Mouse (Mus musculus) left cerebral cortex, adult 18-20 months (tissue): ENCODE data around the gene Slc6a11. TPM values are rescaled to one million over a fixed set of nuclear protein-coding genes. Genes with fewer than 3 reads are reported as not detected.

Experiments used
- DNase-seq, 2 experiments: peaks; one replicate each; pipeline ENCODE4 v3.0.0; 2021 to 2022; ENCODE audit warnings: low spot score in 2 of 2, mixed read lengths in 1 of 2
- long read RNA-seq, 2 experiments: library from polyadenylated mRNA; stranded (forward); transcript quantifications; one replicate each; pipeline ENCODE4 v2.0.0; 2021
- total RNA-seq, 2 experiments: library from RNA; stranded (reverse); gene quantifications; 2 replicates each; pipeline ENCODE4 v1.2.3; 2021

Slc6a11 gene
- total RNA-seq, result 10 to 100 TPM; 71.3 to 76.3 TPM
- long read RNA-seq, experiment 1, full-length matches to known transcripts, result 21 of 35 reads
- long read RNA-seq, experiment 1, partial matches to known transcripts, result 5 of 35 reads
- long read RNA-seq, experiment 1, other reads (novel, unspliced or antisense), result 9 of 35 reads
- long read RNA-seq, experiment 2, full-length matches to known transcripts, result 9 of 21 reads
- long read RNA-seq, experiment 2, partial matches to known transcripts, result 11 of 21 reads
- long read RNA-seq, experiment 2, other reads (novel, unspliced or antisense), result 1 of 21 reads

DNA sequence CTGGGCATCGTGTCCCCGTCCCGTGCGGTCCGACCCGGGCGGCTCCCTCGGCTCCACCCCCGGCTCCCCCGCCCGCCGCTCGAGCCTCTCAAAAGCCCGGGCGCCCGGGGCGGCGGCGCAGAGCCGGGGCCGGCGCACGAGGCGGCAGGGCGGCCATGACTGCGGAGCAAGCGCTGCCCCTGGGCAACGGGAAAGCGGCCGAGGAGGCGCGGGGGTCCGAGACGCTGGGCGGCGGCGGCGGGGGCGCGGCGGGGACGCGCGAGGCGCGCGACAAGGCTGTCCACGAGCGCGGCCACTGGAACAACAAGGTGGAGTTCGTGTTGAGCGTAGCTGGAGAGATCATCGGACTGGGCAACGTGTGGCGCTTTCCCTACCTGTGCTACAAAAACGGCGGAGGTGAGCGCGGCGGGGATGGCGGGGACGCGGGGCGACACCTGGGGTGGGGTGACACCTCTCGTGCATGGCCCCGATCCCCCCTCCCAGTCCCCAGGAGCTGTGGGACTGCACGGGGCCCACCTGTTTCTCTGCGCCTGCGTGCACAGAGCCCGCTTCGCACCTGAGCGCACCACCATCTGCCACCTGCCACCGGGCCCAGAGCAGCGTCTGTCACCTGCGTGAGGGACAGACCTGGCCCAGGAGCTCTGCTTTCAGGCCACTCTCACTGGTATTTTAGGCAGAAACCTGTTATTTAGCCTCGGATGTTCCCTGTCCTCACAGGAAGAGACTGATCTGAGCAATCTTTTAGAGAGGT, at the start of gene Slc6a11:
Slc6a11 (plus strand) TSS at position 120 of the 751 bp plus-strand sequence.
- peak; percentile 19 to 40 for DNase-seq

GRCm38 (mm10) chr6:114087106-114087505, 43.9 kb upstream of the Slc6a11 start:
- DNase-seq, result no peak

DNA sequence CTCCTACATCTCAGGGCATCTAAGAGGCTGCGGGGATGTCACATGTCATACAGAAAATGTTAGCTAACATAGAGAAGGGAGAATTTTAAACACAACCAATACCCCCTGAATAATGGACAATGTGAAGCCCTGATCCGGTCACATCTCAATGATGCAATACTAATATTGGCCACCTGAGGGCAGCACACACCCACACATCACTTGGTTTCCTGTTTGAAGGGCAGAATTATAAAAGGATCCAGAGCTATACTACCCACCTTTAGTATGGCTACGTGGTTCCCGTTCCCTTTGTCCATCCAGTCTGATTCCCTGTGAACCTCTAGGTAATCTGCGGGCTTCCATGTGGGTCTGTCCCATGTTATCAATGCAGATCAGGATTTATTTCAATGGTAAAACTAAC, 41.4 kb upstream of the Slc6a11 start:
- DNase-seq, result peak; percentile 76 to 79

DNA sequence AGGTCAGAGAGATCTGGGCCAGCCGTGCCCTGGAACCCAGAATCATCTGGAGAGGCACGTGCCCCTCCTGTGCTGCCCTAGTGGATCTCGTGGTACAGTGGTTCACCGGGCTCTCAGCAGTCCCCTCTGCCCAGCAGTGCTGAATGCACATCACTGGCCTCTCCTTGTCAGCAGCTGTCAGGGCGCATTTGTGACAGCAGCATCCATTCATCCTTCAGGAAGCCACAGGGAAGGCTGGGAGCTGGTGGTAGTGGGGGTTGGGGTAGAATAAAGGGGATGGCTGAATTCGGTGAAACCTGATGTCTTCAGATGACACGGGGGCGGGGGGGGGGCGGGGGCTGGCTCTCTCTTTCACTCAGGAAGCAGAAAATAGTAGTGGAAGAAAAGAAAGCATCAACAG, 38.8 kb upstream of the Slc6a11 start:
- no peak for DNase-seq

DNA sequence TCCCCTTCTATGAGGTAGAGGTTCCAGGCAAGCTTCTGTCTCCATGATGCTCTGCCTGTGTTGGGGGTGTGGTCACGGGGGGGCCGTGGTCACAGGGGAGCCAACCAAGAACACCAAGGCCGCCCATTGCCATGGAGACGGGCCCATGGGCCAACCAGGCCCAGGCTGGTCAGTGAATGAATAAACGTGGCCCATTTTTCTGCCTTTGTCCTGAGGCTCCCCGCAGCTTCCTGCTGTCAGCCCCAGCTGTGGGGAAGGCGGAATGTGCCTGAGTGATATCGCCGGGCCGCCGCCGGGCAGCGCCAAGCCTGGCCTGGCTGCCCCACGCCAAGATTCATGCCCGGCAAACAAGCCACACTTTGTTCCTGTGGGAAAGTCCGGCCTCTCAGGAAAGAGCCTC, 36.8 kb upstream of the Slc6a11 start:
- DNase-seq, result peak; percentile 40 to 46

GRCm38 (mm10) chr6:114096574-114096973, 34.5 kb upstream of the Slc6a11 start:
- DNase-seq, result no peak

GRCm38 (mm10) chr6:114101923-114102322, 29.1 kb upstream of the Slc6a11 start:
- no peak for DNase-seq

- DNase-seq, result no peak
Measured at GRCm38 (mm10) chr6:114119507-114119906, 11.5 kb upstream of the Slc6a11 start.

DNA sequence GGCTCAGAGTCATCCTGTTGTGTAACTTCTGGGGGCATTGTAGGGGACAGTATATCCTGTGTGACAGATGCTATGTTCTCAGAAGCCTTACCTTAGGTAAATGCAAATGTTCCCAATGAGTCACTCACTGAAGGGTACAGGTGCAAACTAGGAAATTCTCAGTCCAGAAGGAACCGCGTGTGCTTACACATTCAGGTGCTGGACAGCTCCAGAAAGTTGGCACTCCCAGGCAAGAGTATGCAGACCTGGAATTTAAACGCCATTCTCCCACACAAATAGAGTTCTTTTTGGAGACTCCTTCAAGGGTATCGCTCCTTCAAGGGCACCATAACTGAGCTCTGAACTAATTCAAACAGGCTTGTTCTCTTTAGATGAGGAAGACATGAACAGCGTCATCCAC, 5.5 kb upstream of the Slc6a11 start:
- DNase-seq, result no peak

DNA sequence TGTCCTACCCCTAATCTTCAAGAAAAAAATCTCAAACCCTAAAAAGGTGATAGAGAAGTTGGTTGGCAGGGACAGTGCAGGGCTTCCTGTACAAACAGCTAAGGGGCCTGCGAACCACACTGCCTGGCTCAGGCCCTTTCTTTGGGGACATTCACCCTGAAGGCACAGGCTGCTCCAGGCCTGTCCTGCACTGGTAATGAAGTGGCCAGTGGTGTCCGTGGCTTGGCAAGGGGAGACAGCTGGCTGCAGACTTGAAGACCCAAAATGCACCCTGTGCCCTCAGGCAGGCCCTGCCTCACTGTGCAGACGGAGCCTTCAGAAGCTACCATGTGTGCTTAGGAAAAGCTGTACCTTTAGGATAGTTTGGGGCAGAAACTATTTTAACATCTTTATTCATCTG, 1.4 kb downstream of the Slc6a11 start:
- no peak for DNase-seq

DNA sequence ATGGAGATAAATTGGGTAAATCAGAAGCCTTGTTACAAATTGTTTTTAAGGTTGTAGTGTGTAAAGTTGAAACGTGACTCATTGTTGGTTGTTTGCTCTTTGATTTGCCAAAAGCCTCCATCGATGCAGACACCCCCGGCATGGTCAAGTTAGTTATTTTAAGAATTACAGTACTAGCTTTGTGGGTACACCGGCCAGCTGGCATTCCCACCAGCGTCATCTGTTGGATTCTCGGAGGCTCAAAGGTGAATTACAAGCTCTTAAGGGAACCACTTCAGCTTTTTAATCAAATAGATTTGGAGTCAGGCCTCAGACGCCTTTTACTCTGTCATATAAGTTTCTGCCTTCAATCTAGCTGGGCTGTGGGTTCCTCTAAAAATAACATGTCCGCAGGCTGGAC, 1.9 kb downstream of the Slc6a11 start:
- DNase-seq, result peak in 1 of 2 experiments; percentile 16

DNA sequence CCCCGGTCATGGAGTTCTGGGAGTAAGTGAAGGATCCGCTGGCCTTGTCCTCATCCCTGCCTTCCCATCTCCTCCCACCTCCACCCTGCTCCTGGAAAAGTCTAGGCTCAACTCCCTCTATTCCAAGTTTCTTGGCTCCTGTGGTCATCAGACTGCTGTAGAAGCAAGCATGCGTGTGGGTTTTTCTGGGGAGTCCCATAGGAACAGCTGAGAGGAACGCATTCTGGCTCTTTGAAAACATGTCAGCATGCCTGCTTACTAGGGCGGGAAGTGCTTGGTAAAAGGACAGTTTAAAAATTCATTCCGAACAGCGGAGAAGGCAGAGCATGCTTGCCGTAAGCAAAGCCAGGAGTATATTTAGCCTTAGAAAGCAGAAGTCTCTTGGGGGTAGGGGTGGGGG, 7.9 kb downstream of the Slc6a11 start:
- no peak for DNase-seq

GRCm38 (mm10) chr6:114141481-114141880, 10.4 kb downstream of the Slc6a11 start:
- DNase-seq, result no peak

DNA sequence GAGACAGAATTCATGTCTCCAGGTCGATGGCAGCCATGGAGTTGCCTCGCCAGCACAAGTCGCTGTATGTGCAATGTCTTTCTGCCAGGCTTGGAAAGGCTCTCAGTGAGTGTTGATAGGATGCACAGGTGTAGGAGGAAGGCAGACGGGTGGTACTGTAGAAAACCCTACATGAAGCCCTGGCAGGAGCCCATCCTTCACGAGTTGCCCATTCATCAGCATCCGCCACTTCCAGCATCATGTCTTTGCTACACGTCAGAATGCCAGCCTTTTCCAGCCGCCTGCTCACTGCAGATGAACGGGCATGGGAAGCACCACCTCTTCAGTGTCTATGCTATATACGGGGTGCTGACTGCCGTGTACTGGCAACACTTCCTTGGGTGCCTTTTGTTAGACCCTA, 11.4 kb downstream of the Slc6a11 start:
- DNase-seq, result peak in 1 of 2 experiments; percentile 12

GRCm38 (mm10) chr6:114143544-114143943, 12.5 kb downstream of the Slc6a11 start:
- DNase-seq, result no peak

DNA sequence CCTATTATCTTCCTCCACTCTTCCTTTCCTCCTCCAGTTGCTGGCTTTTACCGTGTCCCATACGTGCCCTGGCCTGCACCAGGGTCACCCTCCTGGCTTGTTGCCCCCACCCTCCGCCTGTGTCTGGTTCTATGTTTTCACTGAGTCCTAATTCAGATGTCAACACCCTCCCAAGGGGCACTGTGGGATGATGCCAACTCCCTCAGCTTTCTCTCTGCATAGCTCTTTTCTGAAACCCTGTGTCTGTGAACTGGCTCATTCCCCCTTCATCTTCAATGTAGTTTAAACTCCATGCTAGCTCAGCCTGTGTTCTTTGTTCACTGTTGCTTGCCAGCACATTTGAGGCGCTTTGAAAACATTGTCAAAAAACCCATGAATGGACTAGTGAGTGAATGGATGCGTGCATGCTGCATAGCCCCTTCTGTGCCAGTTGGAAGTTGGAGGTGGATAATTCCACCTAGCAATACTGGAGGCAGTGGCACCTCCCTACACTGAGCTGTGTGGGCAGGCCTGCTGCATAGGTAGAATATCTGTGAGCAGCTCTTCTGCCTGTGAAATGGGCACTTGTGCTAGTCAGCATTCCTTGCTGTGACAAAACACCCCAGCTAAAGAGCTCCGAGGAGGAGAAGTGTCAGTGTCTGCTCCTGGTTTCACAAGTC, 13.5 kb downstream of the Slc6a11 start:
- DNase-seq, result no peak

DNA sequence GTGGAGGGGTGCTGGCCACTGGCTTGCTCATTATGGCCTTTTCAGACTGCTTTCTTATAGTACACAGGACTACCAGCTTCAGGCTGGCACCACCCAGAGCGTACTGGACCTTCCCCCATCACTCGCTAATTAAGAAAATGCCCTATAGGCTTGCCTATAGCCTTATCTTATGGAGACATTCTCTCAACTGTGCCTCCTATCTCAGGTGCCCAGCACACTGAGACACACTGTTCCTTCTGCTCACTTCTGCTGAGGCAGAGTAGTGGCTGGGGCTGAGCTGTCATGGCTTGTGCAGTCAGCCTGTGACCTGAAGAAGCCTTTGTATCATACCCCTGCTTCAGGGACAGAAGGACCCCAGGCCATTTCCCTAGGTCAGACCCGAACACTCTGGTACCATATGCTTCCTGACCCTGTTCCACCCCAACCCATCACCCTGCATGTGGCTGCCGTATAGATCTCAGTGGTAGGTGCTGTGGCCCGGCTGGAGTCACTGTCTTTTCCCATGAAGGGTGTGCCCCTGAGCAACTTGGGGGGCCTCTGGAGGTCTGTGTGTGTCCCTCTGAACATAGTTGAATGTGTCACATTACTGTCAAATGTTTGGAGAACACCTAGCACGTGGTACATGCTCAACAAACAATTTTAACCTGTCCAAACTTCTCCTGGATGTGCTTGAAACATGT, 14.7 kb downstream of the Slc6a11 start:
- DNase-seq, result no peak

DNA sequence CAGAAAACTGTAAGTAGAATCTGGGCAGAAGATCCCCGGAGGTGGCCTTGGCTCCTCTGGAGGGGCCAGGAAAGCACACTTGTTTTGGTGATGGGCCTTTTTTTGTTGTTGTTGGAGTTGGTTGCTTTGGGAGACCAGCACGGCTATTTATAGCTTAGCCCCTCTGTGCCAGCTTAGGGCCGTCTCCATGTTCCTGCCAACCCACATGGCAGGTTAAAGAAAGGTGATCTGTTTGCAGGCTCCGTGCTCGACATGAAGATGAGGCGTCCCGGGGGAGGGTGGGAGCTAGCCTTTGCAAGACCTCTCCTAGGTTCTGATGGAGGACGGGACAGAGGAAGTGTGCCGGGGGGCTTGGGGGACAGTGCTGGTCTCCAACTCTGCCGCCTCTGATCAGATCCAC, 24.7 kb downstream of the Slc6a11 start:
- DNase-seq, result no peak

- peak in 1 of 2 experiments; percentile 33 for DNase-seq
Measured at GRCm38 (mm10) chr6:114158811-114159210, 27.8 kb downstream of the Slc6a11 start.

- no peak for DNase-seq
Measured at GRCm38 (mm10) chr6:114160732-114161131, 29.7 kb downstream of the Slc6a11 start.

DNA sequence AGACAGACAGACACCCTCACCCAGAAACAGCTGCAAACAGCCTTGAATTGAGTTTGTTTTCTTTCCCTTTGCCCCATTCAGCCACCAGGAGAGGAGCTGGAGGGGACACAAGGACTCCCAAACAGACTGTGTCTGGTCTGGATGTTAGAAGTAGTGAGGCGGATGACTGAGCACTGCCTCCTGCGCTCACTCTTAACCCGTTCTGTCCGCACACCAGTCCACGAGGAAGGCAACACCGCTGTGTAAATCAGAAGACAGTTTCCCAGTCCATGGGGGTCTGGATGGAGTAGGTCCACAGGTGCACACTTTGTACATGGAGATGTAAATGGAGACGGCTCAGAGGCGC, 43.0 kb downstream of the Slc6a11 start:
- no peak for DNase-seq
